19 mouse cellular contexts compared by ENCODE assay signal in the genomic region with DNA sequence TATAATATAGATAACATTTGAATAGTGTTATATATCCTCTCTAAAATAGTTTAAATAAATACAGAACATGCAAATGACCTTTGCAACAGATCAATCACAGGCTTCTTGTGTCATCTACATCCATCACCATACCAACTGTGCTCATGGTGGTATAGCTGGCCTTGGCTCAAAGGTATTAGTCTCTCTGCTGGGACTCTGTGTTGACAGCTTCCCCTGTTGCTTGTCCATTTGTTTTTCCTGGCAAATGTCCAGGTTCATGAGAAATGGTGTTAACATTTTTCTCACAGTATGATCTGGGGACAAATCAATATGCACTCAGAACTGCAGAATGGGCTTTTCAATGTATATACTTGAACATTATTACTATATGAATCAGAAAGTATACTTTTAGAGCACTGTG.
DNase-seq lines count a peak whose midpoint lies in the region; ATAC-seq lines count a peak whose summit lies in the region.
"Had no signal": no experiment of that assay in that cellular context is flagged by ENCODE, and none has a peak within 500 bp of the region (broad histone marks: within the 10 kb centered on the region; RNA-seq: fewer than 3 reads in every experiment).

No protein-coding gene starts in this region.

- no peak; the same call in 1 of the 2 replicates for ATAC-seq in hindbrain, embryonic 11.5 days (ENCODE audit: low FRiP score)
- ATAC-seq: lung, postnatal 0 days had no signal

- H3K4me2 ChIP-seq in hindbrain, embryonic 11.5 days (replicated peaks; ENCODE audit: low read depth, low read length) = no peak overlapping the region
- H3K4me2 ChIP-seq: embryonic facial prominence, embryonic 12.5 days; heart, embryonic 12.5 days; liver, embryonic 13.5 days had no signal

- no peaks in the 10 kb centered on the region for H3K27me3 ChIP-seq in hindbrain, embryonic 11.5 days (ENCODE audit: control insufficient read depth, insufficient read depth, low read length)
- H3K27me3 ChIP-seq in hindbrain, embryonic 10.5 days (ENCODE audit: insufficient read depth, poor library complexity, severe bottlenecking) = no peaks in the 10 kb centered on the region
- H3K27me3 ChIP-seq: embryonic facial prominence, embryonic 12.5 days; heart, embryonic 12.5 days; liver, embryonic 13.5 days; megakaryocyte, embryonic 14.5 days had no signal

- no peak overlapping the region for H3K27ac ChIP-seq in hindbrain, embryonic 11.5 days (ENCODE audit: low read depth, low read length)
- H3K27ac ChIP-seq in hindbrain, embryonic 10.5 days = no peak overlapping the region
- H3K27ac ChIP-seq: embryonic facial prominence, embryonic 12.5 days; forebrain, embryonic 10.5 days; liver, embryonic 13.5 days had no signal

- no peaks in the 10 kb centered on the region for H3K4me1 ChIP-seq in hindbrain, embryonic 11.5 days (replicated peaks; ENCODE audit: control insufficient read depth, insufficient read depth, low read length)
- H3K4me1 ChIP-seq in hindbrain, embryonic 10.5 days (replicated peaks) = no peaks in the 10 kb centered on the region
- H3K4me1 ChIP-seq: embryonic facial prominence, embryonic 12.5 days; forebrain, embryonic 10.5 days; heart, embryonic 12.5 days; liver, embryonic 13.5 days; megakaryocyte, embryonic 14.5 days had no signal

- H3K4me3 ChIP-seq in hindbrain, embryonic 11.5 days (ENCODE audit: low read depth, low read length) = no peak overlapping the region
- no peak overlapping the region for H3K4me3 ChIP-seq in hindbrain, embryonic 10.5 days
- H3K4me3 ChIP-seq: embryonic facial prominence, embryonic 12.5 days; forebrain, embryonic 10.5 days; heart, embryonic 12.5 days; liver, embryonic 13.5 days; megakaryocyte, embryonic 14.5 days had no signal

- DNase-seq in hindbrain, embryonic 11.5 days (ENCODE audit: low spot score) = peak; percentile 5
- DNase-seq in hindbrain, embryonic 10.5 days (ENCODE audit: low spot score) = no peak
- peak; percentile 37 for DNase-seq in MN1 (ENCODE audit: low spot score)
- peak; percentile 55 to 72 for DNase-seq in cerebellum, adult 18-20 months
- DNase-seq in forelimb bud, embryonic 11.5 days (ENCODE audit: low read depth, low spot score) = peak; percentile 1
- DNase-seq in right cerebral cortex, postnatal 36 days (ENCODE audit: low spot score in 2 of 2) = no peak
- no peak for DNase-seq in right cerebral cortex, adult 2 months (ENCODE audit: low spot score in 2 of 2)
- DNase-seq: adrenal gland, adult 2 months; heart, postnatal 4 days; kidney, adult 2 months; kidney, postnatal 4 days; liver, embryonic 13.5 days; right cerebral cortex, postnatal 14 days had no signal

- H3K9ac ChIP-seq in hindbrain, embryonic 11.5 days (ENCODE audit: low read depth, low read length) = no peak overlapping the region
- H3K9ac ChIP-seq: embryonic facial prominence, embryonic 12.5 days; heart, embryonic 12.5 days; liver, embryonic 13.5 days had no signal

- no peaks in the 10 kb centered on the region for H3K9me3 ChIP-seq in hindbrain, embryonic 11.5 days (ENCODE audit: control insufficient read depth, low read length)
- no peaks in the 10 kb centered on the region for H3K9me3 ChIP-seq in hindbrain, embryonic 10.5 days
- H3K9me3 ChIP-seq: embryonic facial prominence, embryonic 12.5 days; forebrain, embryonic 10.5 days; heart, embryonic 12.5 days; liver, embryonic 13.5 days; megakaryocyte, embryonic 14.5 days had no signal

- no peaks in the 10 kb centered on the region for H3K36me3 ChIP-seq in hindbrain, embryonic 11.5 days (ENCODE audit: control insufficient read depth, insufficient read depth, low read length)
- H3K36me3 ChIP-seq in hindbrain, embryonic 10.5 days = no peaks in the 10 kb centered on the region
- H3K36me3 ChIP-seq: embryonic facial prominence, embryonic 12.5 days; forebrain, embryonic 10.5 days; G1E; heart, embryonic 12.5 days; liver, embryonic 13.5 days had no signal

Comparison
In these comparisons a context has a peak if more than half of its experiments do, and no peak if none do; other contexts are left out.
1. DNase-seq: peak in hindbrain, embryonic 11.5 days (single experiment), MN1 (single experiment), cerebellum, adult 18-20 months (2 of 2) and forelimb bud, embryonic 11.5 days (single experiment); none in hindbrain, embryonic 10.5 days (single experiment), right cerebral cortex, postnatal 36 days (0 of 2) and right cerebral cortex, adult 2 months (0 of 2).